Mouse (Mus musculus): ENCODE results near the gene Myl12a. TPM values are rescaled to one million over a fixed set of nuclear protein-coding genes. Genes with fewer than 3 reads are reported as not detected.

Myl12a gene
- polyA plus RNA-seq, 1 experiment = 408 TPM

GRCm38 (mm10) chr17:71010646-71011242 is 8.1 kb upstream of the Myl12a start:
- DNase-seq (ENCODE audit: low spot score) = no peak

DNA sequence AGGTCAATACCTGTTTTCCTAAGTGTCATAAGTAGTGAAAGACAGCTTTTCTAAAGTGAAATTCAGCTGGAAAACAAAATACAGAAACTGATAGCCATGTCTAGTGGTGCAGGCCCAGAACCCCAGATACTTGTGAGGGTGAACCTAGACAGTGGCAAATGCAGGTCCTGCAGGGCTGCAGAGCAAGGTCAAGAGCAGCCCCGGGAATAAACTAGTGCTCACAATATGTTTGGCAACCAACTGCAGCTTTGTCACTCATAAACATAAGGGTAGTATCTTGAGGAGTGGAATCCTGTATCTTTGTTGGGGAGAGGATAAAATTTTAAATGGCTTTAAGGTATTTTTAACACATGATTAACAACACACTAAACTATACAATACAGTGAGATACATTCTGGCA is 7.1 kb upstream of the Myl12a start:
- no peak for DNase-seq (ENCODE audit: low spot score)

GRCm38 (mm10) chr17:71008676-71009075 is 6.0 kb upstream of the Myl12a start:
- DNase-seq (ENCODE audit: low spot score) = no peak

- no peak for DNase-seq (ENCODE audit: low spot score)
These were observed 4.3 kb upstream of the Myl12a start for GRCm38 (mm10) chr17:71006976-71007375.

- DNase-seq (ENCODE audit: low spot score) = no peak
These were observed 1.7 kb upstream of the Myl12a start for GRCm38 (mm10) chr17:71004186-71004960.

GRCm38 (mm10) chr17:71003721-71004120 is 1.0 kb upstream of the Myl12a start:
- DNase-seq (ENCODE audit: low spot score) = no peak

- no peak for DNase-seq (ENCODE audit: low spot score)
These were observed 434 bp upstream of the Myl12a start for GRCm38 (mm10) chr17:71003112-71003511.

DNA sequence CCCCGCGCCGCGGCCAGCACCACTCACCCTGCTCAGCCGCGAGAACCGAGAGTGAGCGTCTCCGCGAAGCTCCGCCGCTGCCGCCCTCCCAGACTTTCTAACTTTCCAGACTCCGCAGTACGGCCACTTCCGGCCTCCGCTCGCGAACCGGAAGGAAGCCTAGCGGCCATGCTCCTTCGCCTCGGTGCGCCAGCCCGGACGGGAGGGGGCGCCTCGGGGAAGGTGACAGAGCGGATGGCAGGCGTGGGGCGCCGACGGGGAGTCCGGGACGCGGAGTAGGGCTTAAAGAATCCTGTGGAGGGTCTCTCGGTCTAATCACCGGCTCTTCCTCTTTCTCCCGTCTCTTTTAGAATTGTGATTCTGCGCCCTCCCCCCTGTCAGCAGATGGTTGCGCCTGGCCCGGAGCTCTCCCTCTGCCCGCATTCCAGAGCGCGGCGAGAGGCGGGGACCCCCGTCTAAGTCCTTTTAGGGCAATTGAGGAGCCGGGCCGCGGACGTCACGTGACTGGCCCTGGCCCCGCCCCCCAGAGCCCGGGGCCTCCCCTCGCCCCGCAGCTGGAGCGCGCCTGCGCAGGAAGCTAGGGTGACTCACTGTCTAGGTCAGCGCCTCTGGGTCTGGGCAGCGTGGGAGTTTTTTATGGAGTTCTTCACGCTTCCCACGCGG is 466 bp downstream of the Myl12a start, which contains the start of gene Myom1:
Gene Myom1, plus strand, starts transcription at position 553 of the 663 bp plus-strand sequence.
- peak; percentile 98 for DNase-seq (ENCODE audit: low spot score)

DNA sequence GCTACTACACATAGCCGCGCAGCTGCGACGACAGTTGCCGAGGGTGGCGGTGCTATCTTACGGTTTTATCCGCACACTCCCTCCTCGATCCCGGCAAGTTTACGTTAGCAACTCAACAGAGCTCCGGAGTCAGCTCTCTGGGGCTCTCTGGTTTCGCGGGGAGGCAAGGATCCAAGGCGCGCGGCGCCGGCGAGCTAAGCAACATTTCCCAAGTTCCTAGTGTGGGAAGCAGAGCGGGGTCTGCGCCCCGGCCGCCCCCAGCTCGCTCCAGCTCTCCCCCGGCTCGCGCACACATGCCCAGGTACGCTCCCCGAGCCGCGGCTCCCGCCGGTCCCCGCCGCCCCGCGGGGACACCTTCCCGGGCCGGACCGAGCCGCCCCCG is 988 bp downstream of the Myl12a start:
- DNase-seq (ENCODE audit: low spot score) = no peak

- no peak for DNase-seq (ENCODE audit: low spot score)
These were observed 1.6 kb downstream of the Myl12a start for GRCm38 (mm10) chr17:71001067-71001466.

DNA sequence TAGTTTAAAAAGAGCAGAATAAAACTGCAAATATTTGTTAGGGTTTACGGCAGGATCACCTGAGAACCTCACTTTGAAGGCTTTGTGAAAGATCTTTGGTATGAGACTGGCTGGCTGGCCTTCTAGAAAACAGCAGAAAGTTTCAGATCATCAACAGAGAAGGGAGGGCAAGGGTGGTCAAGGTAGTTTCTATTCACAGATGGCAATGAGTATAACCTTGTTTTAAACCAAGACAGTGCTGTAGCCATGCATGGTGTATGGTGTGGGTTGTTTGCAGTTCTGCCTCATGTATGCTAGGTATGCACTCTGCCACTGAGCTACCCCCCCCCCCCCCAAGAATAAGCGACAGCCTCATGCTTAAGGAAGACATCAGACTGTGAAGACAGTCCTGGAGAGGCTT is 2.4 kb downstream of the Myl12a start:
- DNase-seq (ENCODE audit: low spot score) = no peak

DNA sequence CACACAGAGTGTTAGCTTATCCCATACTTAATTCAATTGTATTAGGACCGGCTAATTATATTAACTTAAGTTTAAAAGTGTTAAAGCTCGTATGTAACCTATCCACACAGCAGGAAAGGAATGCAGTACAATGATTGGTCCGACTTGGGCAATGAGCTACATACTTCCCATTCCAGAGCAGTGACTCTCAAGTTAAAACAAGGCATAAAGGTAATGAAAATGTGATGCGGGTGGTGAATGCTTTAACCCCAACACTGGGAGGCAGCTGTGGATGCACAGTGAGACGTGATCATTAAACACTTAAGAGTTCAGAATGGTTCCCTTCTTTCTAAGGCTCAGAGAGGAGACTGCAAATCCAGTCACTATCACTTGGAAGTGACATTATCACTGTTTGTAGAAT is 3.5 kb downstream of the Myl12a start:
- DNase-seq (ENCODE audit: low spot score) = no peak

DNA sequence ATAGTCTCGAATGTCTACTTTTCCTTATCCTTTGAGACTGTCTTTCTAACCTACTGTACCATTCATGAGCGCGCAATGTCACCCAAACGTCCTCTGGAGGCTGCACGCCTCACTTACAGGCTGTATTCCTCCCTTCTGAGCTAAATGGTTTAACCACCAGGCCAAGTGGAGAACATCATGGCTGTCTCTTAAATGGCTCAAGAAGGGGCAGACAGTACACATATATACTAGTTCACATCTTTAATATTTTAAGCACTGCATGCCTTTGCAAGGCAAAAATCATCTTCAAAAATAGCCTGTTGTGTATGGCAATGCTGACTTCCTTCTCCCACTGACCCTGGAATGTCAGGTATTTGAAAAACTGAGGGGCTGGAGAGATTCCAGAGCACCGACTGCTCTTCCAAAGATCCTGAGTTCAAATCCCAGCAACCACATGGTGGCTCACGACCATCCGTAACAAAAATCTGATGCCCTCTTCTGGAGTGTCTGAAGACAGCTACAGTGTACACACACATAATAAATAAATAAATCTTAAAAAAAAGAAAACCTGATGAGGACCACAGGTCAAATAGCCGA is 4.2 kb downstream of the Myl12a start:
- DNase-seq (ENCODE audit: low spot score) = no peak

DNA sequence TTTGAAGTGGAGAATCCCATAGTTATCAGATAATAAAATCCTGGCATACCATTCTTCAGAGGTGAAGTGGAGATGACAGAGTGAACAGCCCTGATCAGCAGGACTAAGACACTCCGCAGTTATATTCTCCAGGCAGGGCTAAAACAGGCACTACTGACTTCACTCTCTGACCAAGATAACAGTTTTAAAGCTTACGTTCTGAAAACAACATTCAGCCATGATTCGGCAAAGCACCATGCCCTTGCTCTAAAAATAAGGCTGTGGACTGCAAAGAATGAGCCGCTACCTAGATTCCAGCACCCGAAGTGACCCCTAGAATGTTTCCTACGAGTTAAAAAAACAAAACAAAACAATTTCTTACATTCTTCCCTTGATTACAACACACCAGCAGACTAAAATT is 4.8 kb downstream of the Myl12a start:
- no peak for DNase-seq (ENCODE audit: low spot score)

DNA sequence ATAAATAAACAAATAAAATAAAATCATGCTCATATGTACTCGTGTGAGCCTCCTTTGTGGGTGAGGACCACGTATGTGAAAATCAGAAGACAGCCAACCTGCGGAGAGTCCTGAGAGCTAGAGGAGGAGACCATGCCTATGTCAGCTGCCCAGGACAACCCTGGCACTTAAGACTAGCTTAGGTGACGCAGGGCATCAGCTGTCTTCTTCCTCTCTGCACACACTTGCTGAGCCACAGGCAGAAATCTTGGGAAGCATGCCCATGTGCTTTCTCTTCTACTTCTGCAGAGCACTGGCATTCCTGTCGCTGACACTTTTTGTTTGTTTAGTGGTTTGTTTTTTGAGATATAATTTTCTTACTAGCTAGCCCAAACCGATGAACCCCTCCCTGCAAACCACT is 7.1 kb downstream of the Myl12a start:
- DNase-seq (ENCODE audit: low spot score) = no peak

DNA sequence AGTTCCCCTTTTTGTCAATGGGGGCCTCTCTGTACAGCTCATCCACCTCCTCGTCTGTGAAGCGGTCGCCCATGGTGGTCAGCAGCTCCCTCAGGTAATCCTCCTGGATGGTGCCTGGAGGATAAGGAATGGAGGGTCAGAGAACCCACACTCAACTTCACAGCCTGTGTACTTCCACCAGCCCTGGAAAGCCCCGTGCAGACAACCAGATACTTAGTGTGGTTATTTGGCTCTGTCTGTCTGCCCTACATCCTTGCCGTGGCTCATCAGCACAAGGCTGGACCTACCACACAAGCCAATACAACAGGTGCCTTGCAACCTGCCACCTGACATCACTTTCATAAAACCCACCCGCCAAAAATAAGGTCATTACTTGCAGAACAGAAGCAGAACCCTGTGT is 8.0 kb downstream of the Myl12a start:
- no peak for DNase-seq (ENCODE audit: low spot score)

- DNase-seq (ENCODE audit: low spot score) = no peak
These were observed 9.3 kb downstream of the Myl12a start for GRCm38 (mm10) chr17:70993385-70993807.

DNA sequence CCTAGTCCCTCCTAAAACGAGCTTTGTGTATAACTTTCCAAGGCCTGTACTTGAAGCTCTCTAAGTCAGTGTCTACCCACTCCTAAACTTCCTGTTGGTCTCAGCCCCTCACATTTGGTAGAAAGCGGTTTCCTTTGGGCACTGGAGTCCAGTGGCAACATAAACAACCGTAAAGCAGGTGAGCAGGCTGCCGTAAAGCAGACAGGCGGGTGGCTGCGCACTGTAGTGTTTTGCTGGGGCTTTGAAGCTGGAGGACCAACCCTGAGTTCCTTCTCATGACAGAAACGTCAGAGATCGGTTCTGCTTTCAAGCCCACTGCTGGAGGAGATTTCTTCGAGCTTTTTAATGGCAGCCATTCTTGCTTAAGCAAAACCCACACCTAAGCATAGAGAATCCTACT is 10.0 kb downstream of the Myl12a start:
- DNase-seq (ENCODE audit: low spot score) = no peak

GRCm38 (mm10) chr17:70991706-70992625 is 10.7 kb downstream of the Myl12a start:
- DNase-seq (ENCODE audit: low spot score) = no peak

GRCm38 (mm10) chr17:70990403-70991303 is 12.0 kb downstream of the Myl12a start:
- DNase-seq (ENCODE audit: low spot score) = peak; percentile 78

Data from urinary bladder, adult 2 months (tissue).